Mouse (Mus musculus) limb, embryonic 15.5 days (tissue): ENCODE data around the gene Cd5. TPM values are rescaled to one million over a fixed set of nuclear protein-coding genes. Genes with fewer than 3 reads are reported as not detected.
A peak's percentile ranks its signal among the peaks of the same experiment; 100 is the strongest.

Experiments
- ATAC-seq: fragments of 200-750 bp; cut with Nextera tagmentation; 2 replicates; pipeline ENCODE4 v1.8.0; 2017; ENCODE audit warnings: low read depth, moderate TSS enrichment; ENCODE audit not compliant: insufficient number of reproducible peaks, low FRiP score, low TSS enrichment
- H3K27ac ChIP-seq: fragments of 300-500 bp; sonication (generic); 2 replicates; pipeline ENCODE4 v1.5.1; 2015; ENCODE audit warnings: moderate library complexity, mild to moderate bottlenecking, inconsistent platforms
- H3K27me3 ChIP-seq: fragments of 300-500 bp; sonication (generic); 2 replicates; pipeline ENCODE4 v1.6.1; 2015; ENCODE audit warnings: inconsistent platforms
- H3K36me3 ChIP-seq: fragments of 300-500 bp; sonication (generic); 2 replicates; pipeline ENCODE4 v1.6.1; 2015; ENCODE audit warnings: inconsistent platforms
- H3K4me1 ChIP-seq: fragments of 300-500 bp; sonication (generic); 2 replicates; pipeline ENCODE4 v1.6.1; 2015; ENCODE audit warnings: inconsistent platforms
- H3K4me2 ChIP-seq: fragments of 300-500 bp; sonication (generic); 2 replicates; pipeline ENCODE4 v1.6.1; 2015; ENCODE audit warnings: mild to moderate bottlenecking, inconsistent platforms
- H3K4me3 ChIP-seq: fragments of 300-500 bp; sonication (generic); 2 replicates; pipeline ENCODE4 v1.5.1; 2015; ENCODE audit warnings: mild to moderate bottlenecking, inconsistent platforms
- H3K9ac ChIP-seq: fragments of 300-500 bp; sonication (generic); 2 replicates; pipeline ENCODE4 v1.6.1; 2015; ENCODE audit warnings: inconsistent platforms
- H3K9me3 ChIP-seq: fragments of 300-500 bp; sonication (generic); 2 replicates; pipeline ENCODE4 v1.6.1; 2016; ENCODE audit warnings: inconsistent platforms
- WGBS: fragments of 180-500 bp; shearing (Covaris S2); methylation state at CpG from one replicate; pipeline ENCODE4 v1.1.7; 2015; 5-methylcytosine and 5-hydroxymethylcytosine counted together
- polyA plus RNA-seq: library from polyadenylated mRNA; unstranded; fragments of >200 nt; fragmentation: Nextera tagmentation; extraction: Ambion mirVana; gene quantifications from 2 replicates; pipeline ENCODE4 v1.2.1, GENCODE M21; 2015

Gene Cd5
- polyA plus RNA-seq, 1 experiment from 2014 or later = 1.0 TPM

GRCm38 (mm10) chr19:10738038-10738437, 764 bp downstream of the Cd5 start:
- Histone ChIP-seq H3K36me3 (no peaks in the 10 kb centered on the region), H3K4me3 (no peak overlapping the region), H3K27ac (no peak overlapping the region), H3K9me3 (no peaks in the 10 kb centered on the region), H3K4me1 (peaks cover 11% of the 10 kb centered on the region; the same call in 1 of the 2 replicates), H3K9ac (no peak overlapping the region), H3K4me2 (no peak overlapping the region), H3K27me3 (no peaks in the 10 kb centered on the region)
- no peak for ATAC-seq
- WGBS = 85% methylated on average over 6 of the region's 6 CpGs

GRCm38 (mm10) chr19:10735861-10736260, 2.9 kb downstream of the Cd5 start:
- ATAC-seq = no peak
- no peak overlapping the region for H3K4me3 ChIP-seq
- no peak overlapping the region for H3K4me2 ChIP-seq
- WGBS = 94% methylated on average over 7 of the region's 7 CpGs
- no peaks in the 10 kb centered on the region for H3K36me3 ChIP-seq
- H3K27ac ChIP-seq = no peak overlapping the region
- no peaks in the 10 kb centered on the region for H3K27me3 ChIP-seq
- H3K9ac ChIP-seq = no peak overlapping the region
- no peaks in the 10 kb centered on the region for H3K9me3 ChIP-seq
- peaks cover 11% of the 10 kb centered on the region; the same call in 1 of the 2 replicates for H3K4me1 ChIP-seq

- Histone ChIP-seq H3K27ac (no peak overlapping the region), H3K9ac (no peak overlapping the region), H3K4me2 (no peak overlapping the region), H3K36me3 (no peaks in the 10 kb centered on the region), H3K4me1 (peaks cover 7% of the 10 kb centered on the region; the same call in 1 of the 2 replicates), H3K27me3 (no peaks in the 10 kb centered on the region), H3K4me3 (no peak overlapping the region), H3K9me3 (no peaks in the 10 kb centered on the region)
- 81% methylated on average over 3 of the region's 3 CpGs for WGBS
- no peak for ATAC-seq
Observed at GRCm38 (mm10) chr19:10735061-10735460, 3.7 kb downstream of the Cd5 start.

- 72% methylated on average over 7 of the region's 7 CpGs for WGBS
- Histone ChIP-seq H3K27ac (no peak overlapping the region), H3K27me3 (no peaks in the 10 kb centered on the region), H3K4me3 (no peak overlapping the region), H3K9ac (no peak overlapping the region), H3K4me2 (no peak overlapping the region), H3K9me3 (no peaks in the 10 kb centered on the region), H3K36me3 (no peaks in the 10 kb centered on the region), H3K4me1 (peaks cover 7% of the 10 kb centered on the region; the same call in 1 of the 2 replicates)
- ATAC-seq = no peak
Observed at GRCm38 (mm10) chr19:10734554-10734953, 4.2 kb downstream of the Cd5 start.

GRCm38 (mm10) chr19:10733501-10734127, 5.2 kb downstream of the Cd5 start:
- WGBS = 48% methylated on average over 10 of the region's 10 CpGs
- no peak overlapping the region for H3K4me2 ChIP-seq
- no peaks in the 10 kb centered on the region for H3K27me3 ChIP-seq
- no peak; the same call in 1 of the 2 replicates for ATAC-seq
- no peak overlapping the region for H3K4me3 ChIP-seq
- no peaks in the 10 kb centered on the region for H3K9me3 ChIP-seq
- H3K9ac ChIP-seq = no peak overlapping the region
- peaks cover 7% of the 10 kb centered on the region; the same call in 1 of the 2 replicates for H3K4me1 ChIP-seq
- no peaks in the 10 kb centered on the region for H3K36me3 ChIP-seq
- H3K27ac ChIP-seq = no peak overlapping the region; the same call in 1 of the 2 replicates

GRCm38 (mm10) chr19:10732741-10733140, 6.1 kb downstream of the Cd5 start:
- 95% methylated on average over 7 of the region's 7 CpGs for WGBS
- Histone ChIP-seq H3K36me3 (no peaks in the 10 kb centered on the region), H3K9me3 (no peaks in the 10 kb centered on the region), H3K4me3 (no peak overlapping the region), H3K9ac (no peak overlapping the region), H3K4me2 (no peak overlapping the region), H3K4me1 (peaks cover 7% of the 10 kb centered on the region; the same call in 1 of the 2 replicates), H3K27me3 (no peaks in the 10 kb centered on the region), H3K27ac (no peak overlapping the region)
- no peak for ATAC-seq

GRCm38 (mm10) chr19:10731975-10732374, 6.8 kb downstream of the Cd5 start:
- Histone ChIP-seq H3K4me2 (no peak overlapping the region), H3K27ac (no peak overlapping the region), H3K9me3 (no peaks in the 10 kb centered on the region), H3K4me1 (peaks cover 7% of the 10 kb centered on the region; the same call in 1 of the 2 replicates), H3K36me3 (no peaks in the 10 kb centered on the region), H3K4me3 (no peak overlapping the region), H3K9ac (no peak overlapping the region), H3K27me3 (no peaks in the 10 kb centered on the region)
- no peak for ATAC-seq
- WGBS = 91% methylated on average over 7 of the region's 7 CpGs

- Histone ChIP-seq H3K36me3 (no peaks in the 10 kb centered on the region), H3K4me2 (no peak overlapping the region), H3K4me3 (no peak overlapping the region), H3K4me1 (peaks cover 7% of the 10 kb centered on the region; the same call in 1 of the 2 replicates), H3K27me3 (no peaks in the 10 kb centered on the region), H3K9ac (no peak overlapping the region), H3K27ac (no peak overlapping the region), H3K9me3 (no peaks in the 10 kb centered on the region)
- no peak for ATAC-seq
- 81% methylated on average over 5 of the region's 5 CpGs for WGBS
Observed at GRCm38 (mm10) chr19:10730469-10730868, 8.3 kb downstream of the Cd5 start.

- H3K27ac ChIP-seq = no peak overlapping the region
- 82% methylated on average over 10 of the region's 10 CpGs for WGBS
- no peaks in the 10 kb centered on the region for H3K36me3 ChIP-seq
- H3K4me2 ChIP-seq = no peak overlapping the region
- H3K9ac ChIP-seq = no peak overlapping the region
- peaks cover 7% of the 10 kb centered on the region; the same call in 1 of the 2 replicates for H3K4me1 ChIP-seq
- ATAC-seq = no peak
- no peak overlapping the region for H3K4me3 ChIP-seq
- H3K9me3 ChIP-seq = no peaks in the 10 kb centered on the region
- no peaks in the 10 kb centered on the region for H3K27me3 ChIP-seq
Observed at GRCm38 (mm10) chr19:10729889-10730288, 8.9 kb downstream of the Cd5 start.

- Histone ChIP-seq H3K27ac (no peak overlapping the region), H3K9ac (no peak overlapping the region), H3K4me2 (no peak overlapping the region), H3K4me3 (no peak overlapping the region), H3K36me3 (no peaks in the 10 kb centered on the region), H3K27me3 (no peaks in the 10 kb centered on the region), H3K9me3 (no peaks in the 10 kb centered on the region), H3K4me1 (peaks cover 27% of the 10 kb centered on the region)
- 72% methylated on average over 13 of the region's 13 CpGs for WGBS
- ATAC-seq = no peak
Observed at GRCm38 (mm10) chr19:10724629-10725363, 14.0 kb downstream of the Cd5 start.

GRCm38 (mm10) chr19:10723649-10724048, 15.2 kb downstream of the Cd5 start:
- ATAC-seq = no peak

GRCm38 (mm10) chr19:10723084-10723483, 15.7 kb downstream of the Cd5 start:
- Histone ChIP-seq H3K36me3 (no peaks in the 10 kb centered on the region), H3K4me1 (peaks cover 30% of the 10 kb centered on the region), H3K9me3 (no peaks in the 10 kb centered on the region), H3K27me3 (no peaks in the 10 kb centered on the region), H3K4me3 (no peak overlapping the region), H3K27ac (peak overlapping the region; percentile 43), H3K9ac (no peak overlapping the region), H3K4me2 (no peak overlapping the region)
- no peak for ATAC-seq
- WGBS = 21% methylated on average over 13 of the region's 13 CpGs

More at GRCm38 (mm10) chr19:10723649-10724048, 15.2 kb downstream of the Cd5 start:
- Histone ChIP-seq H3K27me3 (no peaks in the 10 kb centered on the region), H3K36me3 (no peaks in the 10 kb centered on the region), H3K9ac (no peak overlapping the region), H3K27ac (peak overlapping the region; percentile 43; the same call in 1 of the 2 replicates), H3K4me1 (peaks cover 30% of the 10 kb centered on the region), H3K4me2 (no peak overlapping the region), H3K4me3 (no peak overlapping the region), H3K9me3 (no peaks in the 10 kb centered on the region)
- 28% methylated on average over 5 of the region's 5 CpGs for WGBS
